Mouse (Mus musculus): ENCODE results near the gene Lrrc26. TPM values are rescaled to one million over a fixed set of nuclear protein-coding genes. Genes with fewer than 3 reads are reported as not detected.

The Lrrc26 gene
- total RNA-seq, 2 experiments from 2014 or later = not detected

GRCm38 (mm10) chr2:25291184-25292053 lies 1.7 kb downstream of the Lrrc26 start:
- intact Hi-C loops (cut with DNase I) = loop anchor here (2.0 to 5.0 kb wide), 2 partner anchors 13 to 64 kb away; no protein-coding TSS in a partner anchor
- no peak for DNase-seq (ENCODE audit: low spot score)

DNA sequence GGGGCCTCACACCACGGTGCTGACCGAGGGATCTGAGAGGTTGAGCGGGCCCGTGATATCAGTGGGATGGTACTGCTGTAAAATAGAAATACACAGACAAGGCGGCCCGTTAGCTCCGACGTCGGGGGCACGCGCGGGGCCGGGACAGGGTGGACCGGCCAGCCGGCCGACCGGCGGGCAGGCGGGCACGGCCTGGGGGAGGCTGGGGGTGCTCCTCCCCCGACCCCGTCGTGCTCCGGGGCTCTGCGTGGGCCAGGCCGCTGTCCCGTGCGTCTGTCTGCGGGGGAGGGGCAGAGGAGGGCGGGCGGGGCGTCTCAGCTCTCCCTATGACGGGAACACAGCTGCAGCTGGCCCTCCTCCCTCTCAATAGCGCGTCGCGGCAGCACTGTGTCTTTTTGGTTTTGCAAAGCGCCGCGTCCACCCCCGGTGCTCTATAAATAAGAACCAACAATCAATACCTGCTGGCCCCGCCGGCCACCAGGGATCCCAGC lies 2.4 kb downstream of the Lrrc26 start:
- DNase-seq (ENCODE audit: low spot score) = no peak
- intact Hi-C loops (cut with DNase I) = loop anchor here (2.0 to 5.0 kb wide), 2 partner anchors 13 to 65 kb away; no protein-coding TSS in a partner anchor

GRCm38 (mm10) chr2:25292856-25293255 lies 3.1 kb downstream of the Lrrc26 start:
- DNase-seq (ENCODE audit: low spot score) = peak; percentile 54
- intact Hi-C loops (cut with DNase I) = loop anchor here (2.0 to 5.0 kb wide), 2 partner anchors 14 to 66 kb away; no protein-coding TSS in a partner anchor

DNA sequence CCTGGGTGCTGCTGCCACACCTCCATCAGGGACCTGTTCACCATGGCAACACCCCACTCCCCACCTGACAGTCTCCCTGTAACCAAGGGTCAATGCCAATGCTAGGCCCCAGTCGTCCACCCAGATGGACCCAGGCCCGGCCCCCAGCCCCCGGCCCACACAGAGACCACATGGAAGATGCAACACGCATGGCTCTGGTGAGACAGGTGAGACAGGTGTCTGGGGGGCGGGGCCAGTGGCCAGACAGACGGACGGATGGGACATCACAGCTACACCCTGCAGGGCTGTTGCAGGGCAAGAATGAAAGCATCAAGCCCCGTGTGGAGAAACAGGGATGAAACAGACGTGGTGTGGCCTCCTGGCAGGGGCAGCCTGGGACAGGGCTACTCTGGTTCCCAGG lies 4.0 kb downstream of the Lrrc26 start:
- DNase-seq (ENCODE audit: low spot score) = no peak
- intact Hi-C loops (cut with DNase I) = loop anchor here (2.0 to 5.0 kb wide), 2 partner anchors 15 to 66 kb away; no protein-coding TSS in a partner anchor

DNA sequence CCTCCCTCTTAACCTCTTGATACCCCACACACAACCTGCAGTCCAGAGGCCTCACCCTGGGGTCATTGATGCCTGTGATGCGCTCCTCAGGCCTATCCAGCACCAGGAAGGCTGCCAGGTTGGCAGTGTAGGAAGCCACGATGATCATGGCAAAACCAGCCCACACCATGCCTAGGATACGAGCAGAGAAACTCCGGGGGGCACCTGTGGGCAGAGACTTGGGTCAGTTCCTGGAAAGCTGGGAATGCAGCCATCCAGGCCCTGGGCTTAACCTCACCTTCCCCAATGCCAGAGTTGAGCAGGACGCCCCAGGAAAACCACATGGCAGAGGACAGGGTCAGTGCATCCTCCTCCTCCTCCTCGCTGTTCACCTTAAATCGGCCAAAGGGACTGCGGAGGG lies 7.4 kb downstream of the Lrrc26 start:
- no peak for DNase-seq (ENCODE audit: low spot score)
- intact Hi-C loops (cut with DNase I) = no loop called here

- intact Hi-C loops (cut with DNase I) = no loop called here
- DNase-seq (ENCODE audit: low spot score) = no peak
Measured at GRCm38 (mm10) chr2:25298046-25298445, 8.3 kb downstream of the Lrrc26 start.

DNA sequence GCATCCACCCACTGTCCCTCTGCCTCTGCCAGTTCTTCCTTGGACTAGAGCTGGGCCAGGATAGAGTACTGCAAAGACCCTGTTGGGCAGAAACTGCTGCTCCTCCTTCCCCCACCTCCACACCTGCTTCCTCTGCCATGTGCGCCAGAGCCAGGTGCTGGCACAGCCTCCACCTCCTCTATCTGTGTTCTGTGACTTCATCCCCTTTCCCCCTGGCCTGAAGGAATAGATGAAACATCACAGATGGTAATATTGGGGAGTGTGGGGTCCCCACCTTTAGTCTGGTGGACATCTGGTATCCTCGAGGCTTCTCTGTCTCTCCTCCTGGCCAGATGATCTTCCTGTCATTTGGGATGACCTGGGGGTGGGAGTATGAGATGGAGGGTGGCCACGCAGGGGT lies 13.7 kb downstream of the Lrrc26 start:
- intact Hi-C loops (cut with DNase I) = no loop called here
- no peak for DNase-seq (ENCODE audit: low spot score)

DNA sequence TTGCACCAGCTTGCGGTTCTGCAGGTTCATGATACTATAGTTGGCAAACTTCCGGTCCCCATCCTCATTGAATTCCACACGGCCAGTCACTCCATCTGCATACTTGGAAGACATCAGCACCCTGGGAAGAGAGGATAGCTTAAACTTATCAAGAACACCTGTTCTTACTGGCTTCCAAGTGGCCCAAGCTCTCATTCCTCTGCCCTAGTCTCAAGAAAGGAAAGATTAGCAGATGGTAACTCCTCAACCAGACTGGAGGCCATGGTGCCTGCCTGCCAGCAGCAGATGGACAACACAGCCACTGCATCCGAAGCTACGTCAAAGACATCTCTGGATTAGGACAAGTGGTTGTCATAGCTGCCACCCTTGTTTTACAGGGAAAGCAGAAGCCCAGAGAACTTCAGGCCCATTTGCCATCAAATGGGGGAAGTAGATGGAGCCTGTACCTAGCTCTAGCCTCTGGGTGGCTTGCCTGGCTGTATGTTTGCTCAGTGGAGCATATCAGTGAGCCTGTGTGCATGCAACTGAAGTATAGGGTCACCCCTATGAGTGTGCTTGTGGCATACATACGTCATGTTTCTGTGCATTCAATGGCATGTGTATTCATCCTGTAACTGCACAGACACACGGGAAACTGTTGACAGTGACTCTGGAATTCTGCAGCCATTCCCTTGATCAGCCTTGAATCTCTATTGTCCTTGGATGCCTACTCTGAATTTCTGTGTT lies 14.4 kb downstream of the Lrrc26 start:
- intact Hi-C loops (cut with DNase I) = no loop called here
- no peak for DNase-seq (ENCODE audit: low spot score)

- DNase-seq (ENCODE audit: low spot score) = no peak
Measured at GRCm38 (mm10) chr2:25304657-25305541, 15.2 kb downstream of the Lrrc26 start.

GRCm38 (mm10) chr2:25305587-25306359 lies 16.1 kb downstream of the Lrrc26 start:
- DNase-seq (ENCODE audit: low spot score) = no peak
- intact Hi-C loops (cut with DNase I) = no loop called here

More at GRCm38 (mm10) chr2:25304657-25305541, 15.2 kb downstream of the Lrrc26 start:
- intact Hi-C loops (cut with DNase I) = no loop called here

DNA sequence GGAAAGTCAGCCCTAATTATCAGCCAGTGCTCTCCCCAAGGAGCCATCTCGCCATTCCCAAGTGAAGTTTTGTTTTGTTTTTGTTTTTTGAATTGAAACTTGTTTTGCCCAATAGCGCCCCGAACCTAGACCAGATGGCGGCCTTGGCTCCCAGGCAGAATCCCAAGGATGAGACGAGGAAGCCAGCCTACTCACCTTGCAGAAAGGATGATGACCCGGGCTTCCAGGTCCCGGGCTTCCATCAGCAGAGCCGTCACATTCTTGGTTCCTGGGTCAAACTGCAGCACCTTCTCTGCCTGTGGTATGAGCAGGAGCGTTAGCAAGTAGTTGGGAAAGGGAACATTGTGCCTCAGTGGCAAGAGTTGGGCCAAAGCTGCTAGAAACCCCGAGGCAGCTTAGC lies 20.5 kb downstream of the Lrrc26 start:
- DNase-seq (ENCODE audit: low spot score) = no peak

DNA sequence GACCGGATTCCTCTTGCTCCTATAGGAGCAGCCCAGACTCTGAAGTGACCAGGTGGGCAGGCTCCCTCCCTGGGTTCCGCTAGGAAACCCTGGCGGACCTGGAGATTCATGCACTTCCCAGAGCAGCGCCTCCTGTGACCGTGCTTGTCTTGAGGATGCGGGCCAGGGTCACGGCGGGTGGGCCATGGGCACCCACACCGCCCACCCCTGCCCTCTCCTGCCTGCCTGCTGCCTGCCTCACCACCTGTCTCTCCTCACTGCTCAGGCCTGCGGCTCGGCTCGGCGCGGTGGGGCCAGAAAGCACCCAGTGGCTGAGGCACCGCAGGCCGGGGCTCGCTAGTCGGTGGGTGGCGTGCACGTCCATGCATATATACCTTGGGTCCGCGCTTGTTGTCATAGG lies 21.3 kb downstream of the Lrrc26 start:
- no peak for DNase-seq (ENCODE audit: low spot score)
- intact Hi-C loops (cut with DNase I) = no loop called here

More for the DNA sequence above, 20.5 kb downstream of the Lrrc26 start:
- intact Hi-C loops (cut with DNase I) = no loop called here

GRCm38 (mm10) chr2:25311491-25311891 lies 21.8 kb downstream of the Lrrc26 start:
- intact Hi-C loops (cut with DNase I) = no loop called here
- DNase-seq (ENCODE audit: low spot score) = no peak

GRCm38 (mm10) chr2:25318119-25318966 lies 28.6 kb downstream of the Lrrc26 start:
- no peak for DNase-seq (ENCODE audit: low spot score)
- intact Hi-C loops (cut with DNase I) = no loop called here

DNA sequence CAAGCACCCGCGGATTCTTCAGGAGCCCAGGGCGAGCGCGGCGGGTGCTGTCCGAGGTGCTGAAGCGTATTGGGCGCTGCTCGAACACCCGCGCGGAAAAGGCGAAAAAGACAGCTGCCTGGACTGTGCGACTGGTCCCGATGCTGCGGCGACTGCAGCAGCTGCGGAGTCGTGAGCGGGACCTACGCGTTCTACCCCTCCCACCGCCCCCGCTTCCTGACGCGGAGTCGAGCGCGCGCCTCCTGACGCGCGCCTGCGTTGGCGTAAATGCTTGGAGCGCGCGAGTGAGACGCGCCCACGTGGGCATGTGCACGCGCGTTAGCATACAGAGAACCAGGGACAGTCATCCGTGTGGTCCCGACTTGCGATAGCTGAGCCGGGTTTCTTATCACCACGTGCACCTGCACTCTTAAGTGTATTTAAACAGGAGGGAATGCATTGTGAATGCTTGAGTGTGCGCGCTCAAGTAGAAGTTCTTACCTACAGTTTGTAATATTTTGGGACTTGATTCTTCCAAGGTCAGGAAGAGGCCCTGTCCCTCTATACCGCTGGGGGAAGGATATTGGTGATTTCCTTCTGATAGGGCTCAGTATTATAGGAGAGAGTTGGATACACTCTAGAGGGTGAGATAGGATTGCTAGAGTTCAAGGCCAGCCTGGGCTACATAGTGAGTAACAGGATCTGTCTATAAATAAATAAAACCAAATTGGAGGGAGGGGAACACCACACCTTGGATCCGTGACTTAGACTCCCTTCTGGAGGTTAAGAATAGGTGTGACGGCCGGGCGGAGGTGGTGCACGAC lies 29.5 kb downstream of the Lrrc26 start, which contains the start of gene Grin1:
Gene Grin1 (minus strand): TSS at position 217 of the 803 bp plus-strand sequence.
- intact Hi-C loops (cut with DNase I) = no loop called here
- no peak for DNase-seq (ENCODE audit: low spot score)

DNA sequence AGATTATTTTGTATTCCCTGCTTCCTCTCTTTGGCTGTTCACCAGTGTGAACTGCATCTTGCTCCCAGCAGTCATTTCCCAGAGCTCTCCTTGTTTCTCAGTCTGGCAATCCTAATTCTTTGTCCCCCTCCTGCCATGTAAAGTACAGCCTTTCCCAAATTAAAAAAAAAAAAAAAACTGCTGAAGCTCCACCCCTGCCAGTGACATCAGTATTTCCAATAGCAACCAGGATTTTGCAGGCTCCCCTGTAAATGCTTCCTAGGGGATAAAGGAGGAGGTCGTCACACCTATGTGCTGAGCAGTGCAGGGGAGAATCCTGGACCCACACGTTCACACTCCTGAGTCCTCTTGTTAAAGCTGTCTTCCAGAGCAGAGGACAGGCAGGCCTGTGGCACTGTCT lies 30.4 kb downstream of the Lrrc26 start:
- intact Hi-C loops (cut with DNase I) = no loop called here
- DNase-seq (ENCODE audit: low spot score) = no peak

DNA sequence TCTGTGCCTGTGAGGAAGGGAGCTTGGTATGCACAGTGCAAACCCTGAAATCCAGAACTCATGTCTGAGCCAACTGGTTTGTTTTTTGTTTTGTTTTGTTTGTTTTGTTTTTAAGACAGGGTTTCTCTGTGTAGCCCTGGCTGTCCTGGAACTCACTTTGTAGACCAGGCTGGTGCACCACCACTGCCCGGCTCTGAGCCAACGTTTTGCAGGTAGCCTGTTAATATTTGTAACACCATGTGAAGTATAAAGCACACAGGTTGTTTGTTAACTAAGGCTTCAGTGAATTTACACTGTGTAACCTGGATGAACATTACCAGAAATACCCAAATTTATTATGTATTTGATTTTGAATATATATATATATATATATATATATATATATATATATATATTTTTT lies 36.3 kb downstream of the Lrrc26 start:
- intact Hi-C loops (cut with DNase I) = loop anchor here (5.0 kb wide), 1 partner anchor 134 kb away; no protein-coding TSS in a partner anchor
- DNase-seq (ENCODE audit: low spot score) = no peak
